Mouse (Mus musculus): Measurements from ENCODE around the gene Ctbp1.

GRCm38 (mm10) chr5:33208533-33209245 lies 66.1 kb downstream of the Ctbp1 start:
- TF ChIP-seq GATA1 (IDR thresholded peaks at IDR 0.05; ENCODE audit: borderline replicate concordance, low read length): no peak
- no peak for TF ChIP-seq FLI1 (IDR thresholded peaks at IDR 0.05; ENCODE audit: low read length)

All from megakaryocyte, embryonic 14.5 days (primary cell).